Mouse (Mus musculus): ENCODE data around the gene Zfp770. TPM values are rescaled to one million over a fixed set of nuclear protein-coding genes. Genes with fewer than 3 reads are reported as not detected.

The Zfp770 gene
- polyA plus RNA-seq, 1 experiment from 2014 or later = 6.7 TPM

DNA sequence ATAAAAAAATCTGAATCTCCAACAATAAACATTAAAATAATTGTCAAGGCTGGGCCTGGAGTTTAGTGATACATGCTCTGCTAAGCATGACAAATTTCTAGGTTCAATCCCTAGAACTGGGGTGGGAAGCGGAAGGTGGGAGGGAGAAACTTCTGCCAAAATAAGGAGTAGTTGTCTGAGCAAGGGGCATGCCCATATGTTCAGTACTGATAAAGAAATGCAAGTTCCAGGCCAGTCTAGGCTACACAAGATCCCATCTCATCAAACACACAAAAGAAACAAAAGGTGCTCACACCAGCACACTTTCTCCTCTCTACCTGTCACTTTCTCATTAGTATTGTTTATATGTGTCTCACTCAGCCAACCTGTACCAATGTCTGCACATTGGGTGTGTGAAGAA is 44.6 kb downstream of the Zfp770 start:
- no peak for DNase-seq (ENCODE audit: low spot score)
- Histone ChIP-seq H3K36me3 (ENCODE audit: control insufficient read depth, insufficient read depth, low read length) (peaks cover 73% of the 10 kb centered on the region), H3K27ac (replicated peaks; ENCODE audit: low read depth, low read length) (no peak overlapping the region), H3K4me2 (ENCODE audit: low read depth, low read length) (no peak overlapping the region), H3K4me3 (ENCODE audit: low read depth, low read length) (no peak overlapping the region), H3K9ac (ENCODE audit: low read depth, low read length) (no peak overlapping the region), H3K4me1 (ENCODE audit: control insufficient read depth, insufficient read depth, low read length) (no peaks in the 10 kb centered on the region), H3K9me3 (ENCODE audit: control insufficient read depth, low read length) (no peaks in the 10 kb centered on the region), H3K27me3 (replicated peaks; ENCODE audit: control insufficient read depth, insufficient read depth, low read length) (no peaks in the 10 kb centered on the region)
- 97% methylated on average over 1 of the region's 1 CpGs for WGBS
- no peak for ATAC-seq (ENCODE audit: low read depth)

- no peak for DNase-seq (ENCODE audit: low spot score)
- Histone ChIP-seq H3K9ac (ENCODE audit: low read depth, low read length) (no peak overlapping the region), H3K4me2 (ENCODE audit: low read depth, low read length) (no peak overlapping the region), H3K27ac (replicated peaks; ENCODE audit: low read depth, low read length) (no peak overlapping the region), H3K4me3 (ENCODE audit: low read depth, low read length) (no peak overlapping the region), H3K9me3 (ENCODE audit: control insufficient read depth, low read length) (no peaks in the 10 kb centered on the region), H3K27me3 (replicated peaks; ENCODE audit: control insufficient read depth, insufficient read depth, low read length) (no peaks in the 10 kb centered on the region), H3K36me3 (ENCODE audit: control insufficient read depth, insufficient read depth, low read length) (peaks cover 73% of the 10 kb centered on the region), H3K4me1 (ENCODE audit: control insufficient read depth, insufficient read depth, low read length) (no peaks in the 10 kb centered on the region)
- WGBS = 88% methylated on average over 6 of the region's 6 CpGs
- peak; percentile 60; the same call in 1 of the 2 replicates for ATAC-seq (ENCODE audit: low read depth)
Measured at GRCm38 (mm10) chr2:114153247-114153646, 48.0 kb downstream of the Zfp770 start.

DNA sequence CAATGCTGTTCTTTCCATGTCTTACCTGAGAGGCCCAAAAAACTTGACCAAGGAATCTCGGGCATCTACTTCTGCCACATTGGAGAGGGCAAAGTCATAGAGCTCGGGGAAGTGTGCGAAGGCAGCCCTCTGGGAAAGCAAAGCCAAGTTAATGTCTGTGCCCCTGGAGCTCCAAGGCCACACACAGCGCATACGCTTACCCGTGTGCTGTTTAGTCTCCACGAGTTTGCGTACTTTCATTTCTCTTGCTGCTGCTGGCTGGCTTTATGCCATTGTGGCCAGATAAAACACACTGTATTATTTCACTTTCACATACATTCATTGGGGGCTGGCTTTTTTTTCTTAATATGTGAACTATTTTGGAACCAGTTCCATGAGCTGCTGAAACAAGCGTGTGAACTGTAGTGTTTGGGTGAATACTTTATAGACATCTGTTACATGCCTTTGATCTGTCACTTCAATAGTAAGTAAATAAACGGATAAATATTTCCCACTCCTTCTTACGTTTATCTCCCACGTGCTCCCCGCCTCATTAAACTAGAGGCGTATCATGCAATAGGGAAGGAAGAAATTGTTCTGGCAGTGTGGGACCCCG is 54.3 kb downstream of the Zfp770 start:
- H3K27ac ChIP-seq (replicated peaks; ENCODE audit: low read depth, low read length) = no peak overlapping the region
- DNase-seq (ENCODE audit: low spot score) = no peak
- no peaks in the 10 kb centered on the region for H3K4me1 ChIP-seq (ENCODE audit: control insufficient read depth, insufficient read depth, low read length)
- WGBS = 85% methylated on average over 15 of the region's 15 CpGs
- H3K4me3 ChIP-seq (ENCODE audit: low read depth, low read length) = no peak overlapping the region
- no peaks in the 10 kb centered on the region for H3K27me3 ChIP-seq (replicated peaks; ENCODE audit: control insufficient read depth, insufficient read depth, low read length)
- H3K36me3 ChIP-seq (ENCODE audit: control insufficient read depth, insufficient read depth, low read length) = peaks cover 74% of the 10 kb centered on the region
- no peak for ATAC-seq (ENCODE audit: low read depth)
- no peak overlapping the region for H3K4me2 ChIP-seq (ENCODE audit: low read depth, low read length)
- no peaks in the 10 kb centered on the region for H3K9me3 ChIP-seq (ENCODE audit: control insufficient read depth, low read length)
- no peak overlapping the region for H3K9ac ChIP-seq (ENCODE audit: low read depth, low read length)

- Histone ChIP-seq H3K4me2 (ENCODE audit: low read depth, low read length) (no peak overlapping the region), H3K4me3 (ENCODE audit: low read depth, low read length) (no peak overlapping the region), H3K9ac (ENCODE audit: low read depth, low read length) (no peak overlapping the region), H3K36me3 (ENCODE audit: control insufficient read depth, insufficient read depth, low read length) (peaks cover 85% of the 10 kb centered on the region), H3K27me3 (replicated peaks; ENCODE audit: control insufficient read depth, insufficient read depth, low read length) (no peaks in the 10 kb centered on the region), H3K9me3 (ENCODE audit: control insufficient read depth, low read length) (no peaks in the 10 kb centered on the region), H3K27ac (replicated peaks; ENCODE audit: low read depth, low read length) (no peak overlapping the region), H3K4me1 (ENCODE audit: control insufficient read depth, insufficient read depth, low read length) (no peaks in the 10 kb centered on the region)
- 69% methylated on average over 6 of the region's 6 CpGs for WGBS
- no peak for DNase-seq (ENCODE audit: low spot score)
- ATAC-seq (ENCODE audit: low read depth) = no peak
Measured at GRCm38 (mm10) chr2:114145315-114145801, 55.9 kb downstream of the Zfp770 start.

DNA sequence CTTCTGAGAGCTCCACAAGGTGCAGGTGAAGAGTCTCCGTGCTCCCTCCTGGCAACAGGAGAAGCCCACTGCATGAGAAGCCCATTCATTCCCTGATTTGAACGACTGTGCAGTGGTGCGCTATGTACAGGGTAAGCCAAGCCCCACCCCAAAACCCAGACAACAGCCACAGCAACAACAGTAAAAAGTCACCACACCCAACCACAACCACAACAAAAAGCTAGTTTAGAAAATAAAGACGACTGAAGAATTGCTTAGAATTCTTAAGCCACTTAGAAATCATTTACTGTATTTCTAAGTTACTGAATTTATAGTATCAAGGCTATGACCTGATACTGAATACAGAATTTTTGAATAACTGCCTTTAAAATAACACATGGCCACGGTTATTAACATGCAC is 56.4 kb downstream of the Zfp770 start:
- Histone ChIP-seq H3K4me1 (ENCODE audit: control insufficient read depth, insufficient read depth, low read length) (no peaks in the 10 kb centered on the region), H3K36me3 (ENCODE audit: control insufficient read depth, insufficient read depth, low read length) (peaks cover 85% of the 10 kb centered on the region), H3K9me3 (ENCODE audit: control insufficient read depth, low read length) (no peaks in the 10 kb centered on the region), H3K4me3 (ENCODE audit: low read depth, low read length) (no peak overlapping the region), H3K27me3 (replicated peaks; ENCODE audit: control insufficient read depth, insufficient read depth, low read length) (no peaks in the 10 kb centered on the region), H3K9ac (ENCODE audit: low read depth, low read length) (no peak overlapping the region), H3K4me2 (ENCODE audit: low read depth, low read length) (no peak overlapping the region), H3K27ac (replicated peaks; ENCODE audit: low read depth, low read length) (no peak overlapping the region)
- WGBS = 87% methylated on average over 5 of the region's 5 CpGs
- no peak for DNase-seq (ENCODE audit: low spot score)
- no peak for ATAC-seq (ENCODE audit: low read depth)

DNA sequence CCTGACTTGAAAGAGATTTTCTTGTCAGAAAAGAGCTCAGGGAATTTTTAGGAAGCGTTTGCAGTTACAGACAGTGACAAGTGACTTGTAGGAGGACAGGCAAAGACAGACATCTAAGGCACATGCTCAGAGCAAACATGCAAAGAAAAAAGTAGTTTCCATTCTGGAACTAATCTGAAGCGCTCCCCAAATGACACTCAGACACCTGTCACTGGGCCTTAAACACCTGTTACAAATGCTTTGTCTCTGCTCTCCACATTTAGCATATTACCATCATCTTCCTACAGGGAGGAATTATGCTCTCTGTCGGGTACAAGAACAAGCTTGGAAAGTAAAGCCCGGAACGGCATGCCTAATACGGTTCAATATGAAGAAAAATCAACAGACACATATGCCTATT is 57.4 kb downstream of the Zfp770 start:
- Histone ChIP-seq H3K4me1 (ENCODE audit: control insufficient read depth, insufficient read depth, low read length) (no peaks in the 10 kb centered on the region), H3K4me2 (ENCODE audit: low read depth, low read length) (no peak overlapping the region), H3K27me3 (replicated peaks; ENCODE audit: control insufficient read depth, insufficient read depth, low read length) (no peaks in the 10 kb centered on the region), H3K4me3 (ENCODE audit: low read depth, low read length) (no peak overlapping the region), H3K9me3 (ENCODE audit: control insufficient read depth, low read length) (no peaks in the 10 kb centered on the region), H3K9ac (ENCODE audit: low read depth, low read length) (no peak overlapping the region), H3K36me3 (ENCODE audit: control insufficient read depth, insufficient read depth, low read length) (peaks cover 86% of the 10 kb centered on the region), H3K27ac (replicated peaks; ENCODE audit: low read depth, low read length) (no peak overlapping the region)
- ATAC-seq (ENCODE audit: low read depth) = no peak
- 91% methylated on average over 6 of the region's 6 CpGs for WGBS
- DNase-seq (ENCODE audit: low spot score) = peak; percentile 26

Small RNA genes lying within 50 kb of the gene (microRNA-seq; reads per million reads assigned to microRNA genes)
- gene Mir7002 (ENCODE audit: borderline number of aligned reads) = not detected

Other genes with a start within 250 kb of the Zfp770 start
- 0.24 and 0.31 TPM in 2 replicates for gene Gjd2, start 187.8 kb downstream of the Zfp770 start, polyA plus RNA-seq (2014; fragmentation: Nextera tagmentation; extraction: Ambion mirVana)
- 2,141 and 2,538 TPM in 2 replicates for gene Actc1, start 147.9 kb downstream of the Zfp770 start, polyA plus RNA-seq (2014; fragmentation: Nextera tagmentation; extraction: Ambion mirVana)
- 44.9 and 48.3 TPM in 2 replicates for gene Aqr, start 14.4 kb downstream of the Zfp770 start, polyA plus RNA-seq (2014; fragmentation: Nextera tagmentation; extraction: Ambion mirVana)